Mouse (Mus musculus) kidney, adult 2 months (tissue): Measurements from ENCODE around the gene Nrip1.

ENCODE experiments used
- CTCF ChIP-seq: fragments of 200-500 bp; conservative IDR thresholded peaks from 2 replicates; pipeline ENCODE4 v1.5.1; 2011; ENCODE audit warnings: low read depth, mild to moderate bottlenecking, control low read depth, low read length, moderate library complexity, mixed read lengths; ENCODE audit not compliant: insufficient read depth, insufficient read length
- POLR2A ChIP-seq: fragments of 200-500 bp; IDR thresholded peaks from one replicate; pipeline ENCODE4 v1.6.1; 2011; ENCODE audit warnings: low read depth, low read length, control low read depth

DNA sequence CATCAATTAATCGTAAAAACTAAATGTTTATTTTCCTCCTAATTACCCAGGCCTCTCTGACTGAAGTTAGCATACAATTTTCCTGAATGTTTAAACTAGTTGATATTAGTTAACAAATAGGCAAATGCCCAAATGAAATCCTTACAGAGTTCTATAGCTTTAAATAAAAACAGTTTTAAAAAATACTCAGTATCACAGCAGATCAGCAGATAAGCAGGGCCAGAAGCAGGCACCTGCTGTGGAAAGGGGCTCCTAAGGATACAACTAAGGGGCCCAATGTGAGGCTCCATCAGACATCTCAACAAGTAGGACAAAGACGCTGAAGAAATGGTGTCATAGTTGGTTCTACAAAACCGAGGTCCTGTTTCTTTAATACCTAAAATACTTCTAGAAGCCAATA is 58.0 kb downstream of the Nrip1 start:
- TF ChIP-seq POLR2A (no peak), CTCF (no peak)
